Mouse (Mus musculus): ENCODE results near the gene Ptchd3. TPM values are rescaled to one million over a fixed set of nuclear protein-coding genes. Genes with fewer than 3 reads are reported as not detected.

Ptchd3 gene
- total RNA-seq, 2 experiments from 2014 or later = not detected

Other genes starting within 250 kb of the Ptchd3 start
- gene B3gntl1, start 157.1 kb upstream of the Ptchd3 start, total RNA-seq (2021) = 1 to 10 TPM; 2.4 to 2.5 TPM
- gene Metrnl, start 128.7 kb upstream of the Ptchd3 start, total RNA-seq (2021) = 10 to 100 TPM in 1 of 2 experiments, 1 to 10 TPM in 1; 9.9 to 17.4 TPM

Data from gastrocnemius, postnatal 25 days (tissue).